Mouse (Mus musculus) ES-Bruce4 (cell line): ENCODE data around the gene Chrna4.

ENCODE experiments used
- CTCF ChIP-seq: IDR thresholded peaks from one replicate; pipeline ENCODE4 v1.8.1; 2011; ENCODE audit warnings: low read depth, low read length
- EP300 ChIP-seq: IDR thresholded peaks from 2 replicates; pipeline ENCODE4 v1.6.1; 2011; ENCODE audit warnings: low read depth, low read length; ENCODE audit not compliant: insufficient read depth

- TF ChIP-seq CTCF (peak; percentile 85), EP300 (no peak)
Observed at GRCm38 (mm10) chr2:181071706-181072402, 28.5 kb upstream of the Chrna4 start.
